Mouse (Mus musculus) embryonic facial prominence, embryonic 14.5 days (tissue): ENCODE measurements around the gene Gm13277. TPM values are rescaled to one million over a fixed set of nuclear protein-coding genes. Genes with fewer than 3 reads are reported as not detected.
"Not testable (repeated sequence)": the region's sequence is repeated elsewhere in the genome, so short reads cannot be mapped to it uniquely, and the experiment has no call there.

Experiments used
- ATAC-seq: fragments of 200-750 bp; cut with Nextera tagmentation; 2 replicates; pipeline ENCODE4 v1.8.0; 2017; ENCODE audit warnings: low read depth, moderate number of reproducible peaks, moderate TSS enrichment
- DNase-seq: peaks from one replicate; pipeline ENCODE4 v3.0.0-alpha.2; 2015; ENCODE audit warnings: low spot score
- H3K27ac ChIP-seq: fragments of 300-500 bp; sonication (generic); replicated peaks from 2 replicates; pipeline ENCODE4 v1.5.1; 2014; ENCODE audit warnings: low read depth, mild to moderate bottlenecking, low read length, moderate library complexity
- H3K27me3 ChIP-seq: fragments of 300-500 bp; sonication (generic); replicated peaks from 2 replicates; pipeline ENCODE4 v1.6.1; 2014; ENCODE audit warnings: low read length; ENCODE audit not compliant: control insufficient read depth, insufficient read depth
- H3K36me3 ChIP-seq: fragments of 300-500 bp; sonication (generic); 2 replicates; pipeline ENCODE4 v1.6.1; 2014; ENCODE audit warnings: low read length, mixed read lengths; ENCODE audit not compliant: control insufficient read depth, insufficient read depth
- H3K4me1 ChIP-seq: fragments of 300-500 bp; sonication (generic); 2 replicates; pipeline ENCODE4 v1.6.1; 2014; ENCODE audit warnings: antibody characterized with exemption, low read length; ENCODE audit not compliant: control insufficient read depth, insufficient read depth
- H3K4me2 ChIP-seq: fragments of 300-500 bp; sonication (generic); 2 replicates; pipeline ENCODE4 v1.6.1; 2014; ENCODE audit warnings: low read depth, mild to moderate bottlenecking, low read length, moderate library complexity, mixed read lengths
- H3K4me3 ChIP-seq: fragments of 300-500 bp; sonication (generic); 2 replicates; pipeline ENCODE4 v1.5.1; 2014; ENCODE audit warnings: low read depth, mild to moderate bottlenecking, low read length
- H3K9ac ChIP-seq: fragments of 300-500 bp; sonication (generic); 2 replicates; pipeline ENCODE4 v1.6.1; 2014; ENCODE audit warnings: low read depth, mild to moderate bottlenecking, low read length, moderate library complexity, mixed read lengths
- H3K9me3 ChIP-seq: fragments of 300-500 bp; sonication (generic); 2 replicates; pipeline ENCODE4 v1.6.1; 2016; ENCODE audit warnings: low read length; ENCODE audit not compliant: control insufficient read depth
- WGBS: fragments of 180-500 bp; shearing (Covaris S2); extraction: QIAGEN DNeasy Blood & Tissue Kit; methylation state at CpG from one replicate; pipeline ENCODE4 v1.1.7; 2014; 5-methylcytosine and 5-hydroxymethylcytosine counted together
- polyA plus RNA-seq: library from polyadenylated mRNA; unstranded; fragments of >200 nt; fragmentation: Nextera tagmentation; extraction: Ambion mirVana; gene quantifications from 2 replicates; pipeline ENCODE4 v1.2.1, GENCODE M21; 2014

The Gm13277 gene
- polyA plus RNA-seq, 1 experiment from 2014 or later, result not detected

DNA sequence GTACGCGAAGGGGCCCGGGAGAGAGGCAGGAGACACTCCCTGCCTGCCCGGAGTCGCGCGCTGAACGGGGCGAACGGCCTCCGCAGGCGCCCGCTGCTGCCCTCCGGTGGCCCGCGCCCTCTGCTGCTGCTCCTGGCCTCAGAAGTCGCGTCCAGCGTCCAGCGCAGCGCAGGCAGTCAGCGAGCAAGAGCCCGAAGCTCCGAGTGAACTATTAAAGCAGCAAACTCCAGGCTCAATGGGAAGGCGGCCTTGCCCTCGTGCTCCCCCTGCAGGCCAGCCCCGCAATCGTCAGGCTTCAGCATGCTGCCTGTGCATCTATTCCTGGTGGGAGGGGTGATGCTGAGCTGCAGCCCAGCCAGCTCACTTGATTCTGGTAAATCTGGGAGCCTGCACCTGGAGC lies 8.7 kb downstream of the Gm13277 start, which contains the start of gene Gm13279:
Gene Gm13279, plus strand, starts transcription at position 301 of the 400 bp plus-strand sequence.
- not testable (repeated sequence) for H3K9ac ChIP-seq, H3K4me2 ChIP-seq, H3K27ac ChIP-seq, H3K27me3 ChIP-seq, H3K36me3 ChIP-seq, H3K9me3 ChIP-seq, H3K4me1 ChIP-seq, H3K4me3 ChIP-seq, ATAC-seq, DNase-seq
- WGBS, result no CpG with 5 or more reads among the region's 28 CpGs

DNA sequence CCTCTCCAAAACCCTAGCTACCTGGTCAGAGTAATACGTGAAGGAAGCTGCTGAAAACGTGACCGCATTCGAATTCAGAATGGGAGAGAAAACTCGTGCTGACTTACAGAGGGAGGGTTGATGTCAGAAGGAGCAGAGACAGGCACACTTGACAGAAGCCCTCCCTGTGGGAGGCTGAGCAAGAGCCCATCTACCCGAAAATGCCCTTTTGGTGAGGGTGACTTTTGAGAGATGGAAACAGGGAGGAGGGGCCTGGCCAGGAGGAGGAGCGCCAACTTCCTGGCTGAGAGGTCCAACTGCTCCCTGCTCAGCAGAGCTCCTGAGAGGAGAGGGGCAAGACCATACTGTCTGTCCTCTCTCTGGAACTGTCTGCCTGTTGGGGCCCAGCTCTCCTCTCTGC lies 10.9 kb downstream of the Gm13277 start, which contains the start of gene Gm13285:
Gene Gm13285, plus strand, starts transcription at position 301 of the 400 bp plus-strand sequence.
- WGBS, result 0% methylated on average over 2 of the region's 7 CpGs
- not testable (repeated sequence) for H3K9me3 ChIP-seq, H3K4me2 ChIP-seq, H3K27me3 ChIP-seq, H3K4me1 ChIP-seq, H3K4me3 ChIP-seq, ATAC-seq, H3K9ac ChIP-seq, H3K27ac ChIP-seq, DNase-seq, H3K36me3 ChIP-seq

DNA sequence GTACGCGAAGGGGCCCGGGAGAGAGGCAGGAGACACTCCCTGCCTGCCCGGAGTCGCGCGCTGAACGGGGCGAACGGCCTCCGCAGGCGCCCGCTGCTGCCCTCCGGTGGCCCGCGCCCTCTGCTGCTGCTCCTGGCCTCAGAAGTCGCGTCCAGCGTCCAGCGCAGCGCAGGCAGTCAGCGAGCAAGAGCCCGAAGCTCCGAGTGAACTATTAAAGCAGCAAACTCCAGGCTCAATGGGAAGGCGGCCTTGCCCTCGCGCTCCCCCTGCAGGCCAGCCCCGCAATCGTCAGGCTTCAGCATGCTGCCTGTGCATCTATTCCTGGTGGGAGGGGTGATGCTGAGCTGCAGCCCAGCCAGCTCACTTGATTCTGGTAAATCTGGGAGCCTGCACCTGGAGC lies 14.5 kb downstream of the Gm13277 start, which contains the start of gene Gm13287:
Gene Gm13287, plus strand, starts transcription at position 301 of the 400 bp plus-strand sequence.
- not testable (repeated sequence) for H3K4me2 ChIP-seq, H3K4me3 ChIP-seq

DNA sequence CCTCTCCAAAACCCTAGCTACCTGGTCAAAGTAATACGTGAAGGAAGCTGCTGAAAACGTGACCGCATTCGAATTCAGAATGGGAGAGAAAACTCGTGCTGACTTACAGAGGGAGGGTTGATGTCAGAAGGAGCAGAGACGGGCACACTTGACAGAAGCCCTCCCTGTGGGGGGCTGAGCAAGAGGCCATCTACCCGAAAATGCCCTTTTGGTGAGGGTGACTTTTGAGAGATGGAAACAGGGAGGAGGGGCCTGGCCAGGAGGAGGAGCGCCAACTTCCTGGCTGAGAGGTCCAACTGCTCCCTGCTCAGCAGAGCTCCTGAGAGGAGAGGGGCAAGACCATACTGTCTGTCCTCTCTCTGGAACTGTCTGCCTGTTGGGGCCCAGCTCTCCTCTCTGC lies 16.8 kb downstream of the Gm13277 start, which contains the start of gene Gm13288:
Gene Gm13288, plus strand, starts transcription at position 301 of the 400 bp plus-strand sequence.
- DNase-seq, H3K27me3 ChIP-seq, H3K36me3 ChIP-seq, ATAC-seq, H3K4me1 ChIP-seq, H3K9ac ChIP-seq, H3K9me3 ChIP-seq, H3K27ac ChIP-seq: not testable (repeated sequence)
- Histone ChIP-seq H3K4me3 (peak within 1 kb of the TSS; percentile 20; the same call in 1 of the 2 replicates), H3K4me2 (peak within 1 kb of the TSS; percentile 32; the same call in 1 of the 2 replicates)
- WGBS, result no CpG with 5 or more reads among the region's 8 CpGs

More for the DNA sequence above, 14.5 kb downstream of the Gm13277 start, which contains the start of gene Gm13287:
- H3K4me1 ChIP-seq, ATAC-seq, H3K27ac ChIP-seq, H3K9ac ChIP-seq, H3K9me3 ChIP-seq, H3K36me3 ChIP-seq, DNase-seq, H3K27me3 ChIP-seq: not testable (repeated sequence)
- WGBS, result no CpG with 5 or more reads among the region's 29 CpGs

DNA sequence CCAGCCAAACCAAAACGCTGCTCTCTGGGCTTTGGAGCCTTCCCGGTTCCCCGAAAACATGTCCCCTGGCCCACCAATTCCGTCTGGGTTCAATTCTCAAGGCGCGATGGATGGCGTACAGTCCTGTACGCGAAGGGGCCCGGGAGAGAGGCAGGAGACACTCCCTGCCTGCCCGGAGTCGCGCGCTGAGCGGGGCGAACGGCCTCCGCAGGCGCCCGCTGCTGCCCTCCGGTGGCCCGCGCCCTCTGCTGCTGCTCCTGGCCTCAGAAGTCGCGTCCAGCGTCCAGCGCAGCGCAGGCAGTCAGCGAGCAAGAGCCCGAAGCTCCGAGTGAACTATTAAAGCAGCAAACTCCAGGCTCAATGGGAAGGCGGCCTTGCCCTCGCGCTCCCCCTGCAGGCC lies 17.3 kb downstream of the Gm13277 start:
- H3K27me3 ChIP-seq, H3K9ac ChIP-seq, H3K27ac ChIP-seq, H3K36me3 ChIP-seq, ATAC-seq, DNase-seq, H3K9me3 ChIP-seq, H3K4me1 ChIP-seq: not testable (repeated sequence)
- Histone ChIP-seq H3K4me2 (peak overlapping the region; percentile 32; the same call in 1 of the 2 replicates), H3K4me3 (peak overlapping the region; percentile 20; the same call in 1 of the 2 replicates)
- no CpG with 5 or more reads among the region's 34 CpGs for WGBS

DNA sequence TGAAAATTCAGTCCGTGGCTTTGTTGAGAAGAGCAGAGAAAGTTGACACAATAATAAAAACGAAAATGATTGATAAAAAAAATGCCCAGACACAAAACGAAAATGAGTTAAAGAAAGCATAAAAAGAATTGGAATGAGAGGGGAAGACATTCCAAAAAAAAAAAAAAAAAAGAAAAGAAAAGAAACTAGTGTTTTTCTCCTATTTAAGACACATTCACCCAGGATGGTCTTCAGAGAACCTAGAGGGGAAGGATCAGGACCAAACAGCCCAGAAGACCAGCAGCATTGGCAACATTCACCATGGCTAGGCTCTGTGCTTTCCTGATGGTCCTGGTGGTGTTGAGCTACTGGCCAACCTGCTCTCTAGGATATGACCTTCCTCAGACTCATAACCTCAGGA lies 27.5 kb downstream of the Gm13277 start, which contains the start of gene Ifna7:
Gene Ifna7, plus strand, starts transcription at position 301 of the 400 bp plus-strand sequence.
- no peak within 1 kb of the TSS for H3K4me2 ChIP-seq
- H3K36me3 ChIP-seq, result no peaks in the 10 kb centered on the region
- WGBS, result 59% methylated on average over 3 of the region's 3 CpGs
- no peak within 1 kb of the TSS for H3K4me3 ChIP-seq
- H3K27ac ChIP-seq, result no peak within 1 kb of the TSS
- no peak for DNase-seq
- no peaks in the 10 kb centered on the region for H3K9me3 ChIP-seq
- H3K27me3 ChIP-seq, result no peaks in the 10 kb centered on the region
- no peak for ATAC-seq
- no peaks in the 10 kb centered on the region for H3K4me1 ChIP-seq
- no peak within 1 kb of the TSS for H3K9ac ChIP-seq

DNA sequence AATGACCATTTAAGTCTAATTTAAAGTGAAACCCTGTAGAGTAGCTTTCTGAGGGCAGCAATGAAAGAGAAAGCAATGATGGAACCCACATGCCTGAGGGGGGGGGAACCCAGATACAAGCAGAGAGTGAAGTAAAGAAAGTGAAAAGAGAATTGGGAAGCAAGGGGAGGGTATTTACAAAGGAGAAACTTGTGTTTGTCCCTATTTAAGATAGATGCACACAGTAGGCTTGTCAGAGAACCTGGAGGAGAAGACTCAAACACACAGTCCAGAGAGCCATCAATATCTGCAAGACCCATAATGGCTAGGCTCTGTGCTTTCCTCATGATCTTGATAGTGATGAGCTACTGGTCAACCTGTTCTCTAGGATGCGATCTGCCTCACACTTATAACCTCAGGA lies 31.2 kb downstream of the Gm13277 start, which contains the start of gene Ifna11:
Gene Ifna11, plus strand, starts transcription at position 301 of the 400 bp plus-strand sequence.
- WGBS, result 71% methylated on average over 1 of the region's 1 CpGs
- ATAC-seq (no peak), DNase-seq (no peak)
- Histone ChIP-seq H3K27ac (no peak within 1 kb of the TSS), H3K36me3 (no peaks in the 10 kb centered on the region), H3K9me3 (no peaks in the 10 kb centered on the region), H3K9ac (no peak within 1 kb of the TSS), H3K4me2 (no peak within 1 kb of the TSS), H3K4me3 (no peak within 1 kb of the TSS), H3K4me1 (no peaks in the 10 kb centered on the region), H3K27me3 (no peaks in the 10 kb centered on the region)

DNA sequence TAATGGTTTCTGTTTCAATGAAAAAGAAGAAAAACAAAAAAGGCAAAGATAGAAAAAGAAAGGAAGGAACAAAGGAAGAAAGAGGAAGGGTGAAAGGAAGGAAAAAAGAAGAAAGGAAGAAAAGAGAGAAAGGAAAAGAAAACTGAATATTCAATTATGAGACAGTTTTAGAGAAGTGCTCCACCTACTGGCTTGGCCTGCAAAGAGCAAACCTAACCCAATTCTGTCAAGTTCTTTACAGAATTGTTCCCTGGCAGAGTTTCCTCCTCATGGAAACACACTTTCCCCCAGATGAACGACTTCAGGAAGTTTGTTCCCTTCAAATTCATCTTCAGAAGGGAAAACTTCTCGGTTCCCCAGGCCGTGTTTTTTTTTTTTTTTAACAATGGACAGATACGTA lies 34.6 kb downstream of the Gm13277 start:
- DNase-seq (peak; percentile 4), ATAC-seq (no peak)
- no peak overlapping the region for H3K4me2 ChIP-seq
- H3K27ac ChIP-seq, result no peak overlapping the region
- no peaks in the 10 kb centered on the region for H3K36me3 ChIP-seq
- WGBS, result 29% methylated on average over 4 of the region's 4 CpGs
- H3K4me3 ChIP-seq, result no peak overlapping the region
- H3K27me3 ChIP-seq, result no peaks in the 10 kb centered on the region
- no peak overlapping the region for H3K9ac ChIP-seq
- no peaks in the 10 kb centered on the region for H3K4me1 ChIP-seq
- H3K9me3 ChIP-seq, result no peaks in the 10 kb centered on the region

DNA sequence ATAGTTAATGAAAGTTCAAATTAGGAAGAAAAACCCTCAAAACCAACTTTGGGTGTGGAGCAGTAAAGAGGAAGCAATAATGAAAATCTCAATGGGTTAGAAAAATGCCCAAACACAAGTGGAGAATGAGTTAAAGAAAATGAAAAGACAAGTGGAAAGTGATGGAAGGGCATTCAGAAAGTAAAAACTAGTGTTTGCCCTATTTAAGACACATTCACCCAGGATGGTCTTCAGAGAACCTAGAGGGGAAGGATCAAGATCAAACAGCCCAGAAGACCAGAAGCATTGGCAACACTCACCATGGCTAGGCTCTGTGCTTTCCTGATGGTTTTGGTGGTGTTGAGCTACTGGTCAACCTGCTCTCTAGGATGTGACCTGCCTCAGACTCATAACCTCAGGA lies 38.7 kb downstream of the Gm13277 start, which contains the start of gene Ifna6:
Gene Ifna6, plus strand, starts transcription at position 301 of the 400 bp plus-strand sequence.
- not testable (repeated sequence) for H3K4me1 ChIP-seq, H3K36me3 ChIP-seq, H3K4me3 ChIP-seq, DNase-seq, H3K9me3 ChIP-seq, H3K4me2 ChIP-seq, H3K27ac ChIP-seq, ATAC-seq, H3K9ac ChIP-seq, H3K27me3 ChIP-seq
